Mouse (Mus musculus) limb, embryonic 15.5 days (tissue): Measurements from ENCODE around the gene Sgta. TPM values are rescaled to one million over a fixed set of nuclear protein-coding genes. Genes with fewer than 3 reads are reported as not detected.

ENCODE experiments used
- ATAC-seq: fragments of 200-750 bp; cut with Nextera tagmentation; 2 replicates; pipeline ENCODE4 v1.8.0; 2017; ENCODE audit warnings: low read depth, moderate TSS enrichment; ENCODE audit not compliant: insufficient number of reproducible peaks, low FRiP score, low TSS enrichment
- H3K27ac ChIP-seq: fragments of 300-500 bp; sonication (generic); 2 replicates; pipeline ENCODE4 v1.5.1; 2015; ENCODE audit warnings: moderate library complexity, mild to moderate bottlenecking, inconsistent platforms
- H3K27me3 ChIP-seq: fragments of 300-500 bp; sonication (generic); 2 replicates; pipeline ENCODE4 v1.6.1; 2015; ENCODE audit warnings: inconsistent platforms
- H3K36me3 ChIP-seq: fragments of 300-500 bp; sonication (generic); 2 replicates; pipeline ENCODE4 v1.6.1; 2015; ENCODE audit warnings: inconsistent platforms
- H3K4me1 ChIP-seq: fragments of 300-500 bp; sonication (generic); 2 replicates; pipeline ENCODE4 v1.6.1; 2015; ENCODE audit warnings: inconsistent platforms
- H3K4me2 ChIP-seq: fragments of 300-500 bp; sonication (generic); 2 replicates; pipeline ENCODE4 v1.6.1; 2015; ENCODE audit warnings: mild to moderate bottlenecking, inconsistent platforms
- H3K4me3 ChIP-seq: fragments of 300-500 bp; sonication (generic); 2 replicates; pipeline ENCODE4 v1.5.1; 2015; ENCODE audit warnings: mild to moderate bottlenecking, inconsistent platforms
- H3K9ac ChIP-seq: fragments of 300-500 bp; sonication (generic); 2 replicates; pipeline ENCODE4 v1.6.1; 2015; ENCODE audit warnings: inconsistent platforms
- H3K9me3 ChIP-seq: fragments of 300-500 bp; sonication (generic); 2 replicates; pipeline ENCODE4 v1.6.1; 2016; ENCODE audit warnings: inconsistent platforms
- WGBS: fragments of 180-500 bp; shearing (Covaris S2); methylation state at CpG from one replicate; pipeline ENCODE4 v1.1.7; 2015; 5-methylcytosine and 5-hydroxymethylcytosine counted together
- polyA plus RNA-seq: library from polyadenylated mRNA; unstranded; fragments of >200 nt; fragmentation: Nextera tagmentation; extraction: Ambion mirVana; gene quantifications from 2 replicates; pipeline ENCODE4 v1.2.1, GENCODE M21; 2015

The Sgta gene
- polyA plus RNA-seq, 1 experiment from 2014 or later, result 200 TPM

- no peak overlapping the region for H3K4me2 ChIP-seq
- H3K9ac ChIP-seq, result no peak overlapping the region
- H3K36me3 ChIP-seq, result peaks cover 20% of the 10 kb centered on the region
- no peak for ATAC-seq
- H3K4me1 ChIP-seq, result peaks cover 9% of the 10 kb centered on the region
- no peak overlapping the region for H3K4me3 ChIP-seq
- H3K27me3 ChIP-seq, result peaks cover 56% of the 10 kb centered on the region
- H3K27ac ChIP-seq, result no peak overlapping the region
- WGBS, result 89% methylated on average over 5 of the region's 5 CpGs
- H3K9me3 ChIP-seq, result no peaks in the 10 kb centered on the region
Measured at GRCm38 (mm10) chr10:81026857-81027256, 33.1 kb downstream of the Sgta start.

- H3K9ac ChIP-seq, result no peak within 1 kb of the TSS
Measured at GRCm38 (mm10) chr10:81025639-81026275, 34.2 kb downstream of the Sgta start, which contains the start of gene Diras1. Gene Diras1 (minus strand): TSS chr10:81025662.

DNA sequence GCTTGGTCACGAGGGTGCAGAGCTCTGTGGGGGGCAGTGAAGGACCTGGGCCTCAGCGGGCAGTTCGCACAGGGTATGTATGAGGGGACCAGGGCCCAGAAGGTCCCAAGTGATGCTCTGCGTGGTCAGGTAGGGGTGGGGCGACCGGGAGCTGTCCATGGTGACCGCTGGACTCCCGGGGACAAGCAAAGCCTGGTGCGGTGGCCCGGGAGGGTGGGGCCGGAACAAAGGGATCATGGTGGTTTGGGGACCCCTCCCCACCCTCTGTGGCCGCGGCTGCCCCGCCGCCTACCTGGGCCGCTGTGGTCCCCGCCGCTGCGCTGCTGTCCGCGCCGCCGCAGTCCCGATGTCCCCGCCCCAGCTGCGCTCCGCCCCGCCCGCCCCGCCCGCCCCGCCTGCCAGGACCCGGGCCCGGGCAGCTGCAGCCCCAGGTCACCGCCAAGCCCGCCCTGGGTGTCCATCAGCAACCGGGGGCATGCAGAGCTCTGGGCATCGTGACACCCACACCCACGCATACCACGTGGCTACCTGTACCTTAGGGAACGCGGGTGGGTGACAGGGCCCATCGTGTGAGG, 34.8 kb downstream of the Sgta start:
- H3K9ac ChIP-seq, result no peak overlapping the region
- no peaks in the 10 kb centered on the region for H3K9me3 ChIP-seq
- peaks cover 72% of the 10 kb centered on the region for H3K27me3 ChIP-seq
- 5% methylated on average over 27 of the region's 43 CpGs for WGBS
- H3K4me1 ChIP-seq, result peaks cover 9% of the 10 kb centered on the region
- H3K4me2 ChIP-seq, result peak overlapping the region; percentile 49
- peak overlapping the region; percentile 24 for H3K4me3 ChIP-seq
- no peak overlapping the region for H3K27ac ChIP-seq
- peaks cover 5% of the 10 kb centered on the region; the same call in 1 of the 2 replicates for H3K36me3 ChIP-seq
- ATAC-seq, result no peak

More at GRCm38 (mm10) chr10:81025639-81026275, 34.2 kb downstream of the Sgta start, which contains the start of gene Diras1:
- no peak for ATAC-seq
- Histone ChIP-seq H3K9me3 (no peaks in the 10 kb centered on the region), H3K4me3 (peak within 1 kb of the TSS; percentile 24), H3K27ac (no peak within 1 kb of the TSS), H3K4me2 (peak within 1 kb of the TSS; percentile 49), H3K4me1 (peaks cover 9% of the 10 kb centered on the region), H3K27me3 (peaks cover 67% of the 10 kb centered on the region), H3K36me3 (peaks cover 10% of the 10 kb centered on the region)
- WGBS, result 47% methylated on average over 12 of the region's 12 CpGs

GRCm38 (mm10) chr10:81024346-81024937, 35.5 kb downstream of the Sgta start:
- Histone ChIP-seq H3K4me1 (peaks cover 9% of the 10 kb centered on the region), H3K9me3 (no peaks in the 10 kb centered on the region), H3K36me3 (no peaks in the 10 kb centered on the region), H3K27ac (no peak overlapping the region), H3K9ac (no peak overlapping the region), H3K27me3 (peaks cover 72% of the 10 kb centered on the region), H3K4me3 (no peak overlapping the region), H3K4me2 (no peak overlapping the region)
- no peak for ATAC-seq
- WGBS, result 67% methylated on average over 5 of the region's 5 CpGs

GRCm38 (mm10) chr10:81022744-81023143, 37.2 kb downstream of the Sgta start:
- no peak for ATAC-seq
- Histone ChIP-seq H3K4me2 (no peak overlapping the region), H3K4me3 (no peak overlapping the region), H3K4me1 (peaks cover 9% of the 10 kb centered on the region), H3K27ac (no peak overlapping the region), H3K36me3 (no peaks in the 10 kb centered on the region), H3K9me3 (no peaks in the 10 kb centered on the region), H3K27me3 (peaks cover 71% of the 10 kb centered on the region), H3K9ac (no peak overlapping the region)
- WGBS, result 55% methylated on average over 8 of the region's 8 CpGs

DNA sequence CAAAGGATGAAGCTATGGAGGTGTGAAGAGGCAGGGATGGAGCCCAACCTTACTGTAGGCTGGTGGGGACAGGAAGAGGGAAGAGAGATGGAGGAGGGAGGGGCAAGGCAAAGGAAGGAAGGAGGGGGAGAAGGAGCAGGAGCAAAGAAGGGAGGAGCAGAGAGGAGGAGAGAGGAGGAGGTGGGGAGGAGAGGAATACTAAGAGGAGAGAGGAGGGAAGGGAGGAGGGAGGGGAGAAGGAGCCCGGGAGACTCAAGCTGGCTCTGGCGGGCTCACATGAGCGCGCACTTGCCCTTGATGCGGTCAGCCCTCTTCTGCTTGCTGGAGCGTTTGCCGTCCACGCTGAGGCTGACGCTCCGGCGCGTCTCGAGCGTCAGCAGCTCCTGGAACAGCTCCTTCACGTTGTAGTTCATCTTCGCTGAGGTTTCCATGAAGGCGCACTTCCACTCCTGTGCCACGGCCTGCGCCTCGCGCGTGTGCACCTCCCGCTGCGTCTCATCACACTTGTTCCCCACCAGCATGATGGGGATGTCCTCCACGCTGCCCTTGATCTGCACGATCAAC, 38.4 kb downstream of the Sgta start:
- H3K4me2 ChIP-seq, result no peak overlapping the region
- no peak overlapping the region for H3K9ac ChIP-seq
- H3K27me3 ChIP-seq, result peaks cover 62% of the 10 kb centered on the region
- H3K4me1 ChIP-seq, result peaks cover 9% of the 10 kb centered on the region
- 9% methylated on average over 26 of the region's 26 CpGs for WGBS
- H3K4me3 ChIP-seq, result no peak overlapping the region
- no peaks in the 10 kb centered on the region for H3K9me3 ChIP-seq
- H3K36me3 ChIP-seq, result no peaks in the 10 kb centered on the region
- ATAC-seq, result no peak
- H3K27ac ChIP-seq, result no peak overlapping the region

GRCm38 (mm10) chr10:81020207-81020606, 39.8 kb downstream of the Sgta start:
- no peak overlapping the region for H3K27ac ChIP-seq
- H3K4me3 ChIP-seq, result no peak overlapping the region
- H3K9ac ChIP-seq, result no peak overlapping the region
- 41% methylated on average over 2 of the region's 2 CpGs for WGBS
- H3K9me3 ChIP-seq, result no peaks in the 10 kb centered on the region
- H3K27me3 ChIP-seq, result peaks cover 48% of the 10 kb centered on the region
- ATAC-seq, result no peak
- H3K36me3 ChIP-seq, result no peaks in the 10 kb centered on the region
- peaks cover 9% of the 10 kb centered on the region for H3K4me1 ChIP-seq
- no peak overlapping the region for H3K4me2 ChIP-seq

DNA sequence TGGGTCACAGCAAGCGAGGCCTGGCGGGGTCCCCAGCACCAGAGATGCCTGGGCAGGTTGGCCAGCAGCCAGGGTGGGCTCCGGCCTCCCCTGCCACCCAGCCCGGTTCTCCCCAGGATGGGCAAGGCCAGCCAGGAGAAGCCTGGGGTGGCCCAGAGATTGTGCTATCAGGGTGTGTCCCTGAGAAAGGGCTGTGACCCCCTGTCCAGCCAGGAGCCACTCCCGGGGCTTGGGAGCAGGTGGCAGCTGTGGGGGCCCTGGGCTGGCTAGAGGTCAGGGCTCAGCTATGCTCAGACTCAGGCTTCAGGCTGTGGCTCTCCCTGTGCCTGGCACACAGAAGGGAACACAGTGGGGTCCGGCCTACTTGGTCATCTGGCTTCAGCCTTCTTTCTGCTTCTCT, 40.3 kb downstream of the Sgta start:
- no peak overlapping the region for H3K9ac ChIP-seq
- H3K4me2 ChIP-seq, result no peak overlapping the region
- H3K4me3 ChIP-seq, result no peak overlapping the region
- peaks cover 9% of the 10 kb centered on the region; the same call in 1 of the 2 replicates for H3K4me1 ChIP-seq
- H3K36me3 ChIP-seq, result no peaks in the 10 kb centered on the region
- no peak overlapping the region for H3K27ac ChIP-seq
- 72% methylated on average over 6 of the region's 6 CpGs for WGBS
- no peak for ATAC-seq
- peaks cover 42% of the 10 kb centered on the region for H3K27me3 ChIP-seq
- no peaks in the 10 kb centered on the region for H3K9me3 ChIP-seq

DNA sequence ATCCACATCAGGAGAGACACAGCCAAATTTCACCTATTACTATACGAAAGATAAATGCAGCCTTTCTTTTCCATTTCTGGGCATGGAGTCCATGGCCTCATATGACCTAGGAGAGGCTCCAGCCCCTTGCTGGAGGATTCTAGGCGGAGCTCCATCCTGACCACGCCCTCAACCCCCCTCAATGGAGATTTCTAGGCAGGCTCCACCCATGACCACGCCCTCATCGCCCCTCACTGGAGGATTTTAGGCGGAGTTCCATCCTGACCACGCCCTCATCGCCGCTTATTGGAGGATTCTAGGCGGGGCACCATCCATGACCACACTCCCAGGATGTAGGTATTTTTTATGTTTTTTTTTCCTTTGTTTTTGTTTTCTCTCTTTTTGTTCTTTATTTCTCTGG, 41.7 kb downstream of the Sgta start:
- ATAC-seq, result no peak
- H3K27ac ChIP-seq, result no peak overlapping the region
- H3K4me1 ChIP-seq, result peaks cover 15% of the 10 kb centered on the region; the same call in 1 of the 2 replicates
- H3K9ac ChIP-seq, result no peak overlapping the region
- H3K4me3 ChIP-seq, result no peak overlapping the region
- WGBS, result 39% methylated on average over 10 of the region's 10 CpGs
- no peak overlapping the region for H3K4me2 ChIP-seq
- no peaks in the 10 kb centered on the region for H3K36me3 ChIP-seq
- H3K9me3 ChIP-seq, result no peaks in the 10 kb centered on the region
- H3K27me3 ChIP-seq, result peaks cover 30% of the 10 kb centered on the region

DNA sequence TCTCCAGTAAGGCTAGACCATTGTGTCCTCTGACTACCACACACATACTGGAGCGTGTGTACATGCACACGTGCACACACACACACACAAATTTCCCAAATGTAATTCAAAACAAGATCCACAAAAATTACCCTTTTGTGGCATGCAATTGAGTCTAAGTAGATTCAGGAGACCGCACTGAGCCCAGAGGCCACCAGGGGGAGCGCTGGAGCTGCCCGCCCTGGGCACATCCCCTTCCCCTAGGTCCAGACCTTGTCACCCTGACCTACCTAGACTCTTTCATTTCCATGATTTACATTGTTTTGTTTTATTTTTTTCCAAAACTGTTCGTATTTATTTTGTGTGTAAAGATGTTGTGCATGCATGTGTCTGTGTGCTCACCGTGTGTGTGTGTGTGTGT, 43.3 kb downstream of the Sgta start:
- Histone ChIP-seq H3K27ac (no peak overlapping the region), H3K4me3 (no peak overlapping the region), H3K9ac (no peak overlapping the region), H3K4me2 (no peak overlapping the region), H3K9me3 (no peaks in the 10 kb centered on the region), H3K36me3 (no peaks in the 10 kb centered on the region), H3K27me3 (peaks cover 18% of the 10 kb centered on the region), H3K4me1 (peaks cover 12% of the 10 kb centered on the region; the same call in 1 of the 2 replicates)
- WGBS, result 10% methylated on average over 7 of the region's 7 CpGs
- no peak for ATAC-seq

DNA sequence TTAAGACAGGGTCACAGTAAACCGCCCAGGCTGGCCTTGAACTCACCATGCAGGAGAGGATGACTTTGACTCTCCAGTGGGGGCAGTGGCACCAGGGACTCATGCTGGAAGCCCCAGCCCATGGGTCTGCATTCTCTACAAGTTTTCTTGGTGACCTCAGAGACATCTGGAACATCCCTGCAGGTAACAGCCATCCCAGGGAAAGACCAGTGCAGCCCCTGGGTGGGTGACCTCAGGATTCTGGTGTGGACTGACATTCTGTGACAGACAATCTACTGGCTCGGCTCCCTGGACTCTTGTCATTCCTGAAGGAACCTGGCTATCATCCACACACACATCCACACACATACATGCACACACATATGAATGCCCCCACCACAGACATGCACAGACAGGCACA, 44.3 kb downstream of the Sgta start:
- H3K27me3 ChIP-seq, result peaks cover 8% of the 10 kb centered on the region
- H3K4me1 ChIP-seq, result peaks cover 12% of the 10 kb centered on the region; the same call in 1 of the 2 replicates
- H3K4me2 ChIP-seq, result no peak overlapping the region
- H3K9ac ChIP-seq, result no peak overlapping the region
- no peak for ATAC-seq
- H3K36me3 ChIP-seq, result no peaks in the 10 kb centered on the region
- H3K4me3 ChIP-seq, result no peak overlapping the region
- no peak overlapping the region for H3K27ac ChIP-seq
- no peaks in the 10 kb centered on the region for H3K9me3 ChIP-seq
- 81% methylated on average over 2 of the region's 2 CpGs for WGBS
